Mouse (Mus musculus) testis, adult 2 months (tissue): ENCODE data around the gene Mfsd2b. TPM values are rescaled to one million over a fixed set of nuclear protein-coding genes. Genes with fewer than 3 reads are reported as not detected.
A peak's percentile ranks its signal among the peaks of the same experiment; 100 is the strongest.
"Not testable (repeated sequence)": the region's sequence is repeated elsewhere in the genome, so short reads cannot be mapped to it uniquely, and the experiment has no call there.

Experiments
- H3K27ac ChIP-seq: fragments of 200-500 bp; 2 replicates; pipeline ENCODE4 v1.5.1; 2012; ENCODE audit warnings: low read depth, low read length; ENCODE audit not compliant: control insufficient read depth, insufficient read depth
- H3K27me3 ChIP-seq: fragments of 200-500 bp; 2 replicates; pipeline ENCODE4 v1.6.1; 2012; ENCODE audit warnings: mild to moderate bottlenecking, low read length, moderate library complexity; ENCODE audit not compliant: control insufficient read depth, insufficient read depth
- H3K36me3 ChIP-seq: fragments of 200-500 bp; 2 replicates; pipeline ENCODE4 v1.6.1; 2012; ENCODE audit warnings: mild to moderate bottlenecking, low read length; ENCODE audit not compliant: control insufficient read depth, insufficient read depth
- H3K4me1 ChIP-seq: fragments of 200-500 bp; 2 replicates; pipeline ENCODE4 v1.6.1; 2012; ENCODE audit warnings: low read length; ENCODE audit not compliant: control insufficient read depth, insufficient read depth
- H3K4me3 ChIP-seq: fragments of 200-500 bp; 2 replicates; pipeline ENCODE4 v1.5.1; 2012; ENCODE audit warnings: low read depth, mild to moderate bottlenecking, low read length, moderate library complexity, mixed read lengths; ENCODE audit not compliant: control insufficient read depth
- CTCF ChIP-seq: fragments of 200-500 bp; IDR thresholded peaks from 2 replicates; pipeline ENCODE4 v1.5.1; 2012; ENCODE audit warnings: low read depth, mild to moderate bottlenecking, inconsistent platforms, low read length, moderate library complexity; ENCODE audit not compliant: control insufficient read depth, insufficient read depth, insufficient replicate concordance
- POLR2A ChIP-seq: fragments of 200-500 bp; IDR thresholded peaks from 2 replicates; pipeline ENCODE4 v1.6.1; 2012; ENCODE audit warnings: low read depth, mild to moderate bottlenecking, inconsistent platforms, low read length, moderate library complexity; ENCODE audit not compliant: control insufficient read depth
- polyA plus RNA-seq: library from polyadenylated mRNA; depleted of rRNA; stranded (reverse); fragments of >200 nt; gene quantifications from 2 replicates; pipeline ENCODE4 v1.2.3, GENCODE M21; 2012; rRNA removed

The Mfsd2b gene
- 4.4 and 5.0 TPM in 2 replicates for polyA plus RNA-seq

DNA sequence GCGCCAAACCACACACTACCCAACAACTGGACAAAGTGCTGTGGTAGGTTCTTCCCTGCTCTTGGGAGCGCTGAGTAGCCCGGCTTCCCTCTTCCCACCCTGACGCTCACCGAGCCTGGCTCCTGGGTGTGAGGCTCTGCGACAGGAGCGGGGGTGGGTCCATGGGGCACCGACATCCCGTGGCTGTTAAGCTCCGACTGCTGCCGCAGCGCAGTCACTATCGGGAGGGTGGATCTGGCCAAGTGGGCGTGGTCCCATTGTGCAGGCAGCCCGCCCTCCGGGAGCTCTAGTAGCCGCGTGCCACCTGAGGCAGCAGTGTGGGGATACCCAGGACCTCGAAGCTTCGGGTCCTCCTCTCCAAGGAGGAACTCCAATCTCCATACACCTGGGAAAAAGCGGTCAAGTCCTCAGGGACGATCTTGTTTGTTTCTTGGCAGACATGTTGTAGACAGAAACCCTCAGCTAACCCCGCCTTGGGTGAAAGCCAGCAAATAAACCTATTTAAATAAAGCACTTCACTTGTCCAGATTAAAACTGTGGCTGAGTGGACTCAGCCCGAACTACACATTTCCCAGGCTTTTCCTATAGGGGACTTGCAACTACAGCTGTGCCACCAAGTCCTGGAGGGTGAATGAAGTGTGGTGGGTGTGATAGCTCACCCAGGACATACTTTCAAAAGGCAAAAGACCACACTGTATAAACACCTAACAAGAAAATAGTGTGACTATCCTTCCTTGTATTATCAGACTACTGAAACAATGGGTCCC lies at the start of gene Mfsd2b:
Gene Mfsd2b, minus strand, starts transcription at position 199 of the 767 bp plus-strand sequence.
- TF ChIP-seq POLR2A (peak; percentile 12; the same call in 1 of the 2 replicates), CTCF (no peak)
- no peak within 1 kb of the TSS for H3K27ac ChIP-seq
- no peaks in the 10 kb centered on the region for H3K36me3 ChIP-seq
- no peaks in the 10 kb centered on the region for H3K27me3 ChIP-seq
- peak within 1 kb of the TSS; percentile 65 for H3K4me3 ChIP-seq
- H3K4me1 ChIP-seq, result peaks cover 9% of the 10 kb centered on the region

- Histone ChIP-seq H3K36me3 (no peaks in the 10 kb centered on the region), H3K27me3 (no peaks in the 10 kb centered on the region), H3K27ac (peak overlapping the region; percentile 81), H3K4me3 (peak overlapping the region; percentile 92), H3K4me1 (no peaks in the 10 kb centered on the region; the same call in 1 of the 2 replicates)
- TF ChIP-seq POLR2A (no peak), CTCF (no peak)
These were observed 43.8 kb upstream of the Mfsd2b start for GRCm38 (mm10) chr12:4917805-4918591.

GRCm38 (mm10) chr12:4916994-4917804 lies 43.0 kb upstream of the Mfsd2b start, which contains the start of gene Atad2b:
Atad2b (plus strand) TSS chr12:4917353.
- no peaks in the 10 kb centered on the region; the same call in 1 of the 2 replicates for H3K4me1 ChIP-seq
- H3K4me3 ChIP-seq, result peak within 1 kb of the TSS; percentile 92
- peak; percentile 92 for TF ChIP-seq POLR2A
- TF ChIP-seq CTCF, result peak; percentile 81
- no peaks in the 10 kb centered on the region for H3K27me3 ChIP-seq
- peak within 1 kb of the TSS; percentile 83 for H3K27ac ChIP-seq
- no peaks in the 10 kb centered on the region for H3K36me3 ChIP-seq

DNA sequence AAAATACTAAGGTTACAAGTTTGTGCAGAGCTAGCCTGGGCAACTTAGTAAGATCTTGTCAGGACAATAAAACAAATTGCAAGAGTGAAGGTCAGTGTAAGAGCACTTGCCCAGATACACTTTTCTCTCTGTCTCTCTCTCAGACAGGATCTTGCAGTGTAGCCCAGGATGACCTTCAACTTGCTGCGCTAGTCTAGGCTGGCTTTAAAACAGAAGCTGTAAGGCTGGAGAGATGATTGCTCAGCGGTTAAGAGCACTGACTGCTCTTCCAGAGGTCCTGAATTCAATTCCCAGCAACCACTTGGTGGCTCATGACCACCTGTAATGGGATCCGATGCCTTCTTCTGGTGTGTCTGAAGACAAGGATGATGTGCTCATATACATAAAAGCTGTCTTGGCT lies 40.8 kb upstream of the Mfsd2b start:
- Histone ChIP-seq H3K4me3 (no peak overlapping the region), H3K27ac (no peak overlapping the region), H3K27me3 (no peaks in the 10 kb centered on the region), H3K4me1 (no peaks in the 10 kb centered on the region; the same call in 1 of the 2 replicates), H3K36me3 (no peaks in the 10 kb centered on the region)
- TF ChIP-seq CTCF, result no peak
- TF ChIP-seq POLR2A, result no peak

- Histone ChIP-seq H3K36me3 (no peaks in the 10 kb centered on the region), H3K27ac (no peak overlapping the region), H3K4me1 (no peaks in the 10 kb centered on the region; the same call in 1 of the 2 replicates), H3K4me3 (no peak overlapping the region), H3K27me3 (no peaks in the 10 kb centered on the region)
- TF ChIP-seq POLR2A, result no peak
- no peak for TF ChIP-seq CTCF
These were observed 40.3 kb upstream of the Mfsd2b start for GRCm38 (mm10) chr12:4914441-4914840.

DNA sequence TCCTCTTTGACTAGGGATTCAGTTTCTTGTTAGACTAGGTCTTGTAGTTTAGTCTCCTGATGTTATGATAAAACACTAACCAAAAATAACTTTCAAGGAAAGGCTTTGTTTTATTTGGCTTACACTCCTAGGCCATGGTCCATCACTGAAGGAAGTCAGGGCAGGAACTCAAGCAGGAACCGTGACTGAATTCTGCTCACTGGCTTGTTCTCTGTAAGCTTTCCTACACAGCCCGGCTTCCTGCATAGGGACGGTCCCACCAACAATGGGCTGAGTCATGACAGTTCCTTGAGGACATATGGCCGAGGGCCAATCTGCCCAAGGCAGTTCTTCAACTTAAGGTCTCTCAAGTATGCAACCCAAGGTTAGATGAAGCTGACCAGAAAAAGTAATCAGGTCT lies 37.6 kb upstream of the Mfsd2b start:
- Histone ChIP-seq H3K27me3 (no peaks in the 10 kb centered on the region), H3K27ac (no peak overlapping the region), H3K4me3 (no peak overlapping the region), H3K36me3 (no peaks in the 10 kb centered on the region), H3K4me1 (peaks cover 6% of the 10 kb centered on the region)
- TF ChIP-seq POLR2A (no peak), CTCF (no peak)

DNA sequence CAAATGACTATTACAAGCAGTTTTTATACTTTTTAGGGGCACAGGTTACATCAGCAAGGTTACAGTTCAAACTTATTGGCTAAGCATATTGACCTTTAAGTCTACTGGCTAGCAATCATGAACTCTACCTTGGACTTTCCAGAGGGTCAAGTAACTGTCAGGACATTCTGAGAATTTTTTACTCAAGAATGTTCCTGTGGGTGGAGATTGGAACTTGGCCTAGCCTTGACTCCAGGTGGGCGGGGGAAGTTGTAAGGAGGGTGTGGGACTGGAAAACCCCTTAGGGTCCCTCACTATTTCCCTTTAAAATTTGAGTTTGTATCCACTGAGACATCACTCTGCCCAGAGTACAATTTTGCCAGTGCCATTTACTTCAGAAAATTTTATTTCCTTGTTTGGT lies 36.3 kb upstream of the Mfsd2b start:
- H3K4me3 ChIP-seq, H3K4me1 ChIP-seq, H3K36me3 ChIP-seq, H3K27me3 ChIP-seq, H3K27ac ChIP-seq: not testable (repeated sequence)
